Comparison of ENCODE assay signal across 10 mouse cellular contexts in genomic region chr1:38268246-38269042, GRCm38 (mm10).
DNase-seq lines count a peak whose midpoint lies in the region; ATAC-seq and TF ChIP-seq lines count a peak whose summit lies in the region.
"Had no signal": no experiment of that assay in that cellular context is flagged by ENCODE, and none has a peak within 500 bp of the region (broad histone marks: within the 10 kb centered on the region; RNA-seq: fewer than 3 reads in every experiment).

No protein-coding gene starts in this region.

- H3K4me2 ChIP-seq in heart, postnatal 0 days (ENCODE audit: low read depth, low read length) = 0 out of 2 replicates have a peak overlapping the region, but pooled peaks have one; percentile 13
- H3K4me2 ChIP-seq in embryonic facial prominence, embryonic 12.5 days (replicated peaks) = no peak overlapping the region
- no peak overlapping the region for H3K4me2 ChIP-seq in forebrain, embryonic 16.5 days (ENCODE audit: low read length)
- H3K4me2 ChIP-seq in midbrain, embryonic 15.5 days = peak overlapping the region; percentile 5; the same call in 1 of the 2 replicates
- H3K4me2 ChIP-seq: liver, embryonic 12.5 days had no signal

- no peak overlapping the region for H3K4me3 ChIP-seq in heart, postnatal 0 days (ENCODE audit: low read depth, low read length)
- no peak overlapping the region for H3K4me3 ChIP-seq in embryonic facial prominence, embryonic 12.5 days
- H3K4me3 ChIP-seq in forebrain, embryonic 16.5 days (replicated peaks; ENCODE audit: low read length) = no peak overlapping the region
- H3K4me3 ChIP-seq in midbrain, embryonic 15.5 days = no peak overlapping the region
- H3K4me3 ChIP-seq: liver, embryonic 12.5 days had no signal

- no peak for ATAC-seq in heart, postnatal 0 days (ENCODE audit: insufficient read depth, low read depth)
- ATAC-seq in embryonic facial prominence, embryonic 12.5 days (ENCODE audit: insufficient number of reproducible peaks, insufficient read depth, low FRiP score, low TSS enrichment) = no peak
- ATAC-seq in forebrain, embryonic 16.5 days = peak; percentile 24; the same call in 1 of the 2 replicates
- peak; percentile 50 for ATAC-seq in midbrain, embryonic 15.5 days (replicated peaks)
- ATAC-seq: inflammation-experienced regulatory T-cells, adult 6 months; liver, embryonic 12.5 days had no signal

- TF ChIP-seq CTCF in heart, postnatal 0 days (IDR thresholded peaks at IDR 0.05; ENCODE audit: low read depth) = no peak

- 0 out of 2 replicates have a peak, but pooled peaks cover 2% of the 10 kb centered on the region for H3K9me3 ChIP-seq in heart, postnatal 0 days (replicated peaks; ENCODE audit: control insufficient read depth, low read length)
- no peaks in the 10 kb centered on the region for H3K9me3 ChIP-seq in embryonic facial prominence, embryonic 12.5 days
- H3K9me3 ChIP-seq in forebrain, embryonic 16.5 days (ENCODE audit: control insufficient read depth, low read length) = no peaks in the 10 kb centered on the region
- no peaks in the 10 kb centered on the region for H3K9me3 ChIP-seq in midbrain, embryonic 15.5 days
- H3K9me3 ChIP-seq: liver, embryonic 12.5 days had no signal

- H3K27ac ChIP-seq in heart, postnatal 0 days (ENCODE audit: low read depth) = no peak overlapping the region
- H3K27ac ChIP-seq in embryonic facial prominence, embryonic 12.5 days = peak overlapping the region; percentile 43
- peak overlapping the region; percentile 45; the same call in 1 of the 2 replicates for H3K27ac ChIP-seq in forebrain, embryonic 16.5 days (ENCODE audit: low read length)
- H3K27ac ChIP-seq in midbrain, embryonic 15.5 days = peak overlapping the region; percentile 67
- H3K27ac ChIP-seq: liver, embryonic 12.5 days had no signal

- DNase-seq in heart, postnatal 0 days (ENCODE audit: low spot score) = no peak
- DNase-seq in heart, adult 18-20 months = no peak
- no peak for DNase-seq in ovary, postnatal 36 days (ENCODE audit: low spot score)
- DNase-seq in cerebellum, adult 8-10 months = no peak
- DNase-seq: layer of hippocampus, postnatal 36 days had no signal

- no peak overlapping the region for H3K9ac ChIP-seq in heart, postnatal 0 days (replicated peaks; ENCODE audit: low read depth, low read length)
- no peak overlapping the region for H3K9ac ChIP-seq in embryonic facial prominence, embryonic 12.5 days
- H3K9ac ChIP-seq in forebrain, embryonic 16.5 days (replicated peaks; ENCODE audit: low read depth, low read length) = no peak overlapping the region
- H3K9ac ChIP-seq in midbrain, embryonic 15.5 days = no peak overlapping the region
- H3K9ac ChIP-seq: liver, embryonic 12.5 days had no signal

- H3K27me3 ChIP-seq in heart, postnatal 0 days (ENCODE audit: control insufficient read depth, insufficient read depth, low read length) = no peaks in the 10 kb centered on the region
- H3K27me3 ChIP-seq in embryonic facial prominence, embryonic 12.5 days = no peaks in the 10 kb centered on the region
- no peaks in the 10 kb centered on the region for H3K27me3 ChIP-seq in forebrain, embryonic 16.5 days (replicated peaks; ENCODE audit: control insufficient read depth, insufficient read depth, low read length)
- H3K27me3 ChIP-seq in midbrain, embryonic 15.5 days (replicated peaks) = no peaks in the 10 kb centered on the region
- H3K27me3 ChIP-seq: liver, embryonic 12.5 days had no signal

- H3K4me1 ChIP-seq in heart, postnatal 0 days (ENCODE audit: control insufficient read depth, insufficient read depth) = no peaks in the 10 kb centered on the region
- peaks cover 14% of the 10 kb centered on the region for H3K4me1 ChIP-seq in embryonic facial prominence, embryonic 12.5 days
- H3K4me1 ChIP-seq in forebrain, embryonic 16.5 days (replicated peaks; ENCODE audit: control insufficient read depth, insufficient read depth, low read length) = peaks cover 17% of the 10 kb centered on the region
- peaks cover 25% of the 10 kb centered on the region for H3K4me1 ChIP-seq in midbrain, embryonic 15.5 days
- H3K4me1 ChIP-seq: liver, embryonic 12.5 days had no signal

- H3K36me3 ChIP-seq in heart, postnatal 0 days (replicated peaks; ENCODE audit: control insufficient read depth, insufficient read depth, low read length) = no peaks in the 10 kb centered on the region
- peaks cover 11% of the 10 kb centered on the region for H3K36me3 ChIP-seq in embryonic facial prominence, embryonic 12.5 days
- H3K36me3 ChIP-seq in forebrain, embryonic 16.5 days (ENCODE audit: control insufficient read depth, insufficient read depth) = no peaks in the 10 kb centered on the region
- H3K36me3 ChIP-seq in midbrain, embryonic 15.5 days (replicated peaks) = no peaks in the 10 kb centered on the region
- H3K36me3 ChIP-seq: liver, embryonic 12.5 days had no signal

- WGBS in heart, postnatal 0 days = 48% methylated on average over 20 of the region's 20 CpGs
- 70% methylated on average over 20 of the region's 20 CpGs for WGBS in embryonic facial prominence, embryonic 12.5 days
- WGBS in forebrain, embryonic 16.5 days = 33% methylated on average over 20 of the region's 20 CpGs
- WGBS in midbrain, embryonic 15.5 days = 37% methylated on average over 20 of the region's 20 CpGs

- no peak for TF ChIP-seq EP300 in heart, postnatal 0 days (IDR thresholded peaks at IDR 0.05; ENCODE audit: low read depth)

Comparison
In these comparisons a context has a peak if more than half of its experiments do, and no peak if none do; other contexts are left out.
1. ATAC-seq: peak in forebrain, embryonic 16.5 days (single experiment) and midbrain, embryonic 15.5 days (single experiment); none in heart, postnatal 0 days (single experiment) and embryonic facial prominence, embryonic 12.5 days (single experiment).
2. H3K4me2 ChIP-seq: peak in heart, postnatal 0 days (single experiment) and midbrain, embryonic 15.5 days (single experiment); none in embryonic facial prominence, embryonic 12.5 days (single experiment) and forebrain, embryonic 16.5 days (single experiment).